Mouse (Mus musculus): Measurements from ENCODE around the gene Tmppe. TPM values are rescaled to one million over a fixed set of nuclear protein-coding genes. Genes with fewer than 3 reads are reported as not detected.
"Not testable (repeated sequence)": the region's sequence is repeated elsewhere in the genome, so short reads cannot be mapped to it uniquely, and the experiment has no call there.

Tmppe gene
- total RNA-seq (2021) = 1 to 10 TPM; 3.0 to 4.2 TPM
- long read RNA-seq, experiment 1 = 0 reads
- long read RNA-seq, experiment 2 = 0 reads

DNA sequence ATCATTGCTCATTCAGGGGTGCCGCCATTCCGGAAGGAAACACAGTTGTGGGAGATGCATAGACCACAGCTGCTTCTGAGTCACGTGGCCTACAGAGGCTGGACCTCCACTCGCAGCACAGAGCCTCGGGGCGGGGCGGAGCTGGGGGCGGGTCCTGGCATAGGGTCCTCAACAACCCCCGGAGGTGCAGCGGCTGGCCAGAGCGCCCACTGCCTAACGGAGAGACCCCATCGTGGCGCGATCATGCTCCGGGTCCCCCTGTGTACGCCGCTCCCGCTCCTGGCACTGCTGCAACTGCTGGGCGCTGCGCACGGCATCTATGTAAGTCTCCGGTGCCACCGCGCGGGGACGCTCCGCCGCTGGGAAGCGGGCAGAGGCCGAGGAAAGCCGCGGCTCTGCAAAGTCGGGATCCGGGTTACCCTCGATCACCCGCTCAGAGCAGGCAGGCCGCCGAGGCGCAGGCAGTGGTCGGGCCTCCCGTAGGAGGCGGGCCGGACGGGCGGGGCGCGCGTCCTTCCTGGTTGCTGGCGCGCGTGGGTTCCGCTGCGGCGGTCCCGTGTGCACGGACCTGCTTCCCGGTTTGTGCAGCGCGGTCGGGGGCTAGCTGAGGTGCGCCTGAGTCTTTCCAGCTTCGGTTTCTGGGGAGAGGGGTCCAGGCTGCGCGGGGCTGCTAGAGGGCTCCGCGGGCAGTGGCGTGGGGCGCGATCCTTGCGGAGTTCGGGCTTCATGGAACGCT, at the start of gene Tmppe, which contains the start of gene Glb1:
TSS of gene Tmppe (plus strand) at position 157 of the 736 bp plus-strand sequence.
TSS of gene Glb1 (plus strand) at position 128 of the 736 bp plus-strand sequence.
- DNase-seq = peak; percentile 77

DNA sequence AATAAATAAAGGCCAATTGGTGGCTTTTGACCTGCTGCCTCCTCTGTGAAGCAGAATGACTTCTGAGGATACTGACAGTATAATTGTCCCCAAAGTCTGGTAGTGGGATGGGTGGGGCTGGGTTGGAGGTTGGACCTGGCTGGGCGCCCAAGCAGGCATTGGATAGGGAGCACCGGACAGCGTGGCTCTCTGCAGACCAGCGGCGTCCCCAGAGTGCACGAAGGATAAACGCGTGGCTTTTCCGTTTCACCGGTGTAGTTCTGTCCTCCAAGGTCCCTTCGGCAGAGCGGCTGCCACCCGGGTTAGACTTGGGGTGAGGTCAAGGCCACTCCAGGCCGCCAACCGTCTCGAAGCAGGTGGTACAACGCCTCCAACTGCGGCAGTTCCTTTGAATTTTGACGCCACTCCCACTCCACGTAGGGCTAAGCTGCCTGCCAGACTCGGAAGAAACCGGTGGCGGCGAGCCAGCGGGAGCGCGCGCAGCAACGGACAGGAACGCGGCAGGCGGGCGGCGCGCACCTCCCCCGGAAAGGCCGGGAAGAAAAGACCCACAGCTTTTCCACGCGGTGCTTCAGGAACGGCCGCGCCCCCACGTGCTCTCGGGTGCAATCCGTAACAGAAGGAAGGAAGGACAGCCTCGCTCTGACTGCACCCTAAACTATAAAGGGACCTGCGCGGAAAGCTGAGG, 33.0 kb upstream of the Tmppe start:
- peak; percentile 79 for DNase-seq

DNA sequence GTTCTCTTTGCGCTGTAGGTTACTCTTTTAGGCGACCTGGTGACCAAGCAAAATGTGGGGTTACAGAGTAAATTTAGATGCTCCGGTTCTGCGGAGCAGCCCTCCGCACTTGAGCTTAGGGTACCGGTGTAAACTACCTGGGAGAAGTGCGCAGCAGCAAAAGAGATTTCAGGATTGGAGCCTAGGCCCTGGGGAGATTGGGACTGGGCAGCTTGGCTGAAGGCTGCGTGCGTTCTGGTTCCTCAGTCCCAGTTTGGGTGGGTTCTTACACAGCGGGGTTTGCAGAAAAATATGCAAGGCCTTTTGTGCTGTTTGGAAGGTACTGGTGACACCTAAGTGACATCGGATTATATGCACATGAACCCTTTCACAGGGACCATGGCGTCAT, 32.4 kb upstream of the Tmppe start:
- DNase-seq = no peak

- DNase-seq = not testable (repeated sequence)
Measured at GRCm38 (mm10) chr9:114369389-114369788, 31.5 kb upstream of the Tmppe start.

DNA sequence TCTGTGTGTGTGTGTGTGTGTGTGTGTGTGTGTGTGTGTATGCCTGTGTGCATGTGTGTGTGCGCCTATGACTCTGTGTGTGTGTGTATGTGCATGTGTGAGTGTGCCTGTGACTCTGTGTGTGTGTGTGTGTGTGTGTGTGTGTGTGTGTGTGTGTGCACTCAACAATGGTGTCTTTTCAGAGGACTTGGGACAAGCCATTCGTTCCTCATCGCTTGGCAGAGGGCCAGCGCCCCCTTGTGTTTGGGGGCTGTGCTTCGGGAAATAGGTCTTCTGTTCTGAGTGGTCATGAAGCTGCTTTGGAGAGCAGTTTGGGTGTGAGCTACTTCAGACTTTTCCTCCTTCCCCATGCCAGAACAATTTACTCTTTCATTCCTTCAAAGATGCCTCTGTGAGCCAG, 29.2 kb upstream of the Tmppe start:
- not testable (repeated sequence) for DNase-seq

DNA sequence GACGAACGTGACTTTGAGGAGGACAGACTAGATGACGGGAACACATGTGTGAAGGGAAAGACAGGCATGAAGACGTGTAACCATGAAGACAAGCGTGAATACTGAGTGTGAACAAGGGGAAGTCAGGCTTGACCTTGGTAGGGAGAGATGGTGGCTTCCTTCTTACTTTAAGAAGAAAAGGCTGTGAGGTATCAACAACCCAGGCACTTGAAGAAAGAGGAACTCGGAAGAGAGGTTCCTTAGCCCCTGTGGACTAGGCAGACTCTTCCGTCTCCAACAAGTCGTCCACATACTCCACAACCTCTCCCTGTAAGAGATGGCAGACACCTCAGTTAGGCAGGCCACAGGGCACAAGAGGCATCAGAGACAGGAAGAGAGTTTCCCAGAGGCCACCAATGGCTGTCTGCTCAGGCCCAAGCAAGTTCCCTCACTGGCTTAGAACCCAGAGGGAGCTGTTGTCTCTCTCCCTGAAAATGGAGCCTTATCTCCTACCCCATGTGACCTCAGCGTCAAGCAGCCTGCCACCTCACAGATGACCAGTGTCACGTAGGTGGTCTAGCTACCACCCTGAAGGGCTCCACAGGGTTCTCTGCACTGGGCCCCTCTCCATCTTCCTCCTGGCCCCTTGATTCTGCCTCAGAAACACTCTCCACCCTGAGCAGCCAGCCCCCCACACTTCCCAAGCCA, 25.5 kb upstream of the Tmppe start:
- no peak for DNase-seq

- no peak for DNase-seq
Measured at GRCm38 (mm10) chr9:114377168-114377567, 23.7 kb upstream of the Tmppe start.

DNA sequence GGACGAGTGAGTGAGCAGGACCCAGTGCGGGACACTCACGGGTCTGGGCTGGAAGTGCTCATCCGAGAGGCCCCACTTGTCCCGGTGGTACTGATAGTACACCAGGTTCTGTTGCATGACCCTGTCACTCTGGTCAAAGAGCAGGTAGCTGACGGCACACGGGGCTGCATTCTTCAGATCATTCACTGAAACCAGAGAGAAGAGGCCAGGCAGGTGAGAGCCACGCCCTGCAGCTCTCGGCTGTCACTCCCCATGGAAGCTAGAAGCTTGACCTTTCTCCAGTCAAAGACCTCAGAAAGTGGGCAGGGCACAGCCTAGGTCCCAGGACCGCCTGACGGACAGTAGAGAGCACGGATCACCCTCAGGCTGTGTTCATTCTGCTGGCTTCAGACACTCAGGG, 21.0 kb upstream of the Tmppe start:
- no peak for DNase-seq

DNA sequence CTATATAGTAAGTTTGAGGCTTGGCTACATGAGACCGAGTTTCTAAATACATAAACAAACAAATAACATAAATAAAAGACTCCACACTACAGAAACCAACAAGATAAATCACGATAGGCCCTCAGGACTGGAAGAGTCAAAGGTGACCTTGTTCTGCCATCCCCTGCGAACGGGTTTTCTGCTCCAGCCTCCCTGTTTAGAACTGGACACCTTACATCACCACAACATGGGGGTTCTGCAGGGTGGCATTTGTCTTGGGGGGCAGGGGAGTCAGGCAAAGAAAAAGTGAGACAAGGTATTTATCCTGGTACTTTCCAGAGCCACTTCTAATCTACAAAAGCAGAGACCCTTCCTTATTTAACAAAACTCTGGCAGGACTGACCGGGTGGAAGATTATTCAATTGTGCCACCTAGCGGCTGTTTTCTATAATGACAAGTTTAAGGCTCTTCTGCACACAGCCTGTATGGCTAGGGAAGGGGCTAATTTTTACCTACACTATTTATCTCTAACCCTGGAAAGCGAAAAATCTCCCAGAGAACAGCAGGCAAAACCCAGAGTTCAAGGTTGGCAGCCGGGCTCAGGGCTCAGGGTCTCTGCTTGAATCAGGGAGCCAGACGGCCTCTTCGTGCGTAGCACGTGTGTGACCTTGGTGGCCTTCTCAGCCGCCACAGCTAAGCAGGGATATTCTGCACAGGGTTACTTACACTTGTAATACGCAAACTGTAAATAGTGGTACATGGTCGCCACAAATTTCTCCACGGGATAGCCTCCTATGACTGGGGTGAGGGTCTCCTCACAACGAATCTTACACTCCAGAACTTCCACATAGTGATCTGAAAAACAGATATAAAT, 19.8 kb upstream of the Tmppe start:
- DNase-seq = no peak

DNA sequence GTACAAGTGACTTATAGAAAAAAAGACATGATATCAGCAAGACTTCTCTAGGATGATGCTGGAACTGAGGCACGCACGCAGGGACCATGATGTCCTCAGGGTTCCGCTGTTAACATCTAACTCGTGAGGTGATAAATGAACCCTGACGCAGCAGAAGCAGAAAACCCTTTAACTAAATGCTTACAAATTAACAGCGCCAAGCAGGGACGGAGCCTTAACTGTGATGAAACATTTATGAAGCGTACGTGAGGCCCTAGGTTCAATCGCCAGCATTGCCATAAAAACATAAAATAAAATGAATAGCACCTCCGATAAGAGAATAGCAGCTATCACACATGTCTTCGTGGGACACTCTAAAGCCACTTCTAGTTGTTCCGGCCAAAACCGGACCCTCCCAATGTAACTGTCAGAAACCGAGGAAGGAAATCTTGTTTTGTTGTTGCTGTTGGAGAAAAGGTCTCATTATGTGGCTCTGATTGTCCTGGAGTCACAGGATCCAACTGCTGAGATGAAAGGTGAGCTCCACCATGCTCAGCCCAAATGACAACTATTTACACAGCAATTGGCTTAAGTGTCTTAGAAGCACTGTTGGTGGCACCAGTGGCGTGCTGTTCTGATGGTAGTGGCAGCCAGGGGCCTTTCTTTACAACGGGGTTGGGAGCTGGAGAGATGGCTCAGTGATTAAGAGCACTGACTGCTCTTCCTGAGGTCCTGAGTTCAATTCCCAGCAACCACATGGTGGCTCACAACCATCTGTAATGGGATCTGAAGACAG, 17.8 kb upstream of the Tmppe start:
- no peak for DNase-seq

- DNase-seq = no peak
Measured at GRCm38 (mm10) chr9:114384691-114385090, 16.2 kb upstream of the Tmppe start.

DNA sequence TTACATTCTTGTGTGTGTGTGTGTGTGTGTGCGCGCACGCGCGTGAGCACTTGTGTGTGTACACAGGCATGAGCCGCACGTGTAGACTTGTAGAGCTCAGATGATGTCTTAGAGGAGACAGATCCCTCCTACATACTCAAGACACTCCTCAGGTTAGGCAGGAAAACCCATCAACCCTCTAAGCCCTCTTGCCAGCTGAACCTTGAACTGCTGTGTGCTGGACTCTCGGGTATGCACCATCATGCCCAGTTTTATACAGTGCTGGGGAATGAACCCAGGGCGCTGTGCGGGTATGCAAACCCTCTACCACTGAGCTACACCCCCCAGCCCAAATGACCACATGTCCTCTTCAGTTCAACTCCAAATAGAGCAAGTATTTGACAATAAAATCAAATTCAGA, 15.7 kb upstream of the Tmppe start:
- DNase-seq = no peak

GRCm38 (mm10) chr9:114387086-114387485, 13.8 kb upstream of the Tmppe start:
- no peak for DNase-seq

GRCm38 (mm10) chr9:114388288-114388687, 12.6 kb upstream of the Tmppe start:
- no peak for DNase-seq

DNA sequence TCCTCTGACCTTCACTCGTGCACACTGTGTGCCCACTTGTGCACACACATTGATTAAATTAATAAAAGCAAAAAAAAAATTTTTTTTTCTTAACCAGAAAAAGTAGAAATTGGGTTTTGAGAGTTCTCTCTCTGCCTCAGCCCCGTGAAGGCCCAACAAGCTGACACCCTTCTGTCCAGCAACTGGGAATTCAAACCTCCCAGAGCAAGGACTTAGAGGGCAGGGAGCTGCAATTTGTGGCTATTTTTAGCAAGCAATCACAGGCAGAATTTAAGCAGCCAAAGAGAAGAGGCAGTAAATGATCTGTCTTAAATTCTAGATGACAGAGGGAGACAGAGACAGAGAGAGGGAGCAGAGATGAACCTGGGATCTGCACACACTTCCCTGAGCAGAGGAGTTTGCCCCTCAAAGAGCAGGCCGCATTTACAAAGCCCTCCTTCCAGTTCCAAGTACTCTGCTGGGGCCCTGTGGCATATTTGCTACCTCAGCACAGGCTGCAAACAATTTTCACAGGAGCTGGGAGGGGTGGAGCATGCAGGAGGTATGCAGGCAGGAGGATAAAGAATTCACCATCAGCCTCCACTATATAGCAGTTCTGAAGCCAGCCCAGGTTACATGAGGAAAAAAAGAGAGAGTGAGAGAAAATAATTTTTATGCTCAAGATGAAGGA, 12.1 kb upstream of the Tmppe start:
- DNase-seq = no peak

GRCm38 (mm10) chr9:114389371-114389904, 11.5 kb upstream of the Tmppe start:
- DNase-seq = no peak

DNA sequence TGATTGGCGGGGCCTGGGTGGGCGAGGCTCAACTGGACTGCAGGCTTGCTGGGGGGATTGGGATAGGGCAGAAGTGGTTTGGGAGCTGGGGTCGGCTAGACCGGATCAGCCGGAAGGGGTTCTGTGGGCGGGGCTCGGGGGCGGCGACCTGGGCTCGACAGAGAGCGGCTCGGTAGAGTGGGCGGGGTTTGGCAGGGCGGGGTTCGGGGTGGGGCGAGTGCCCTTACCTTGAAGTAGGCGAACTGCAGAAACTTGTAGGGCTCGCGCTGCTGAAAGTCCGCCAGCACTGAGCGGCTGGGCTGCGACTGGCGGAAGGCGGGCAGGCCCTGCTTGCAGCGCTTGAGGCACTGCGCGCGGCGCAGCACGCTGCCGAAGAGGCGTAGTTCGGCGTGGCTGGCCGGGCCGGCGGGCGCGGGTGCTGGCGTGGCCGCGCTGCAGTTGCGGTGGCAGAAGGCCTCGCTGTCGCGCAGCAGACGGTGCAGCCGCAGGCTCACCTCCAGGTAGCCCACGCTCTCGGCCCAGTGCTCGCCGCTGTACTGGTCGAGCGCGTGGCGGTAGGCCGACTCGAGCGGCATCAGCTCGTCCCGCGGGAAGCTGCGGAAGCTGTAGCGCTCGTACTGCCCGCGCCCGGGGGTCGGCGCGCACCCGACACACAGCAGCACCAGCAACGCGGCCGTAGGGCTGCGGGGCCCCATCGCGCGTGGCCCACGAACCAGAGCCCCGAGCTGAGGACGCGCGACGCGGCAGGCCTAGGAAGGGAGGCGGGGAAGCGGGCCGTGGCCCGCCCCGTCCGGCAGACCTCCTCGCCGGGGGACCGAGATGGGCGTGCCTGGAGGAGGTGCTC, 10.8 kb upstream of the Tmppe start, which contains the start of gene Crtap:
TSS of gene Crtap (minus strand) at position 771 of the 844 bp plus-strand sequence.
- DNase-seq = peak; percentile 62

DNA sequence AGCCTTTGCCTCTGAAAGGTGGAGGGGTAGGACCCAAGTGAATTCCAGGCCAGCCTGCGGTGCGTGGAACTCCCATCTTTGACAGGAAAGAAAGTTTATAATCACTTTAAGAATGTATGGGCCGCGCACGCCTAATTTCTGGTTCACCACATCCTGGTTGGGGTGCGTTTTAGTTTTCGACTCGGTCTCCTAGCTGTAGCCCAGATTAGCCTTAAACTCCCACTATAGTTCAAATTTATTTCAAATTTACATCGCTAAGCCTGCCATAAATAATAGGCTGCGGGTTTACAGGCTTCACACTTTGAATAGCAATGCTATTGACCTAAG, 10.2 kb upstream of the Tmppe start:
- no peak for DNase-seq

DNA sequence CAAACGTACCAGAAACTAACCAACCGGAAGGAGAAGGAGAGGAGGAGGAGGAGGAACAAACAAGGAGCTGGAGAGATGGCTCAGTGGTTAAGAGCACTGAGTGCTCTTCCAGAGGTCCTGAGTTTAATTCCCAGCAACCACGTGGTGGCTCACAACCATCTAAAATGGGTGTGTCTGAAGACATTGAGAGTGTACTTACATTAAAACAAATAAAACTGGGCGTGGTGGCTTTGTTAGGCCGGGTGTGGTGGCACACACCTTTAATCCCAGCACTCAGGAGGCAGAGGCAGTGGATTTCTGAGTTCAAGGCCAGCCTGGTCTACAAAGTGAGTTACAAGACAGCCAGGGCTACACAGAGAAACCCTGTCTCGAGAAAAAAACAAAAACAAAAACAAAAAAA, 6.8 kb upstream of the Tmppe start:
- not testable (repeated sequence) for DNase-seq

GRCm38 (mm10) chr9:114394677-114395076, 6.2 kb upstream of the Tmppe start:
- DNase-seq = no peak

All from gastrocnemius, postnatal 10 days (tissue).